19 mouse cellular contexts compared by ENCODE assay signal in genomic region chr13:37658519-37658918, GRCm38 (mm10).
DNase-seq lines count a peak whose midpoint lies in the region; ATAC-seq and TF ChIP-seq lines count a peak whose summit lies in the region.
"Had no signal": no experiment of that assay in that cellular context is flagged by ENCODE, and none has a peak within 500 bp of the region (broad histone marks: within the 10 kb centered on the region; RNA-seq: fewer than 3 reads in every experiment).

No protein-coding gene starts in this region.

- H3K4me1 ChIP-seq in heart, embryonic 16.5 days (ENCODE audit: control insufficient read depth, insufficient read depth, low read length) = peaks cover 8% of the 10 kb centered on the region; the same call in 1 of the 2 replicates
- peaks cover 60% of the 10 kb centered on the region for H3K4me1 ChIP-seq in megakaryocyte, embryonic 14.5 days
- no peaks in the 10 kb centered on the region for H3K4me1 ChIP-seq in intestine, postnatal 0 days (replicated peaks; ENCODE audit: control insufficient read depth, insufficient read depth, low read length)
- H3K4me1 ChIP-seq: midbrain, embryonic 12.5 days had no signal

- H3K27me3 ChIP-seq in heart, embryonic 16.5 days (ENCODE audit: control insufficient read depth, insufficient read depth, low read length) = no peaks in the 10 kb centered on the region
- no peaks in the 10 kb centered on the region for H3K27me3 ChIP-seq in megakaryocyte, embryonic 14.5 days (replicated peaks)
- no peaks in the 10 kb centered on the region for H3K27me3 ChIP-seq in intestine, postnatal 0 days (replicated peaks; ENCODE audit: control insufficient read depth, insufficient read depth, low read length)
- H3K27me3 ChIP-seq: limb, embryonic 13.5 days; midbrain, embryonic 12.5 days had no signal

- WGBS in heart, embryonic 16.5 days = 82% methylated on average over 6 of the region's 6 CpGs
- whole genome bisulfite sequencing in intestine, postnatal 0 days = 78% methylated on average over 6 of the region's 6 CpGs

- no peak overlapping the region for H3K9ac ChIP-seq in heart, embryonic 16.5 days (ENCODE audit: low read length)
- H3K9ac ChIP-seq in intestine, postnatal 0 days (ENCODE audit: low read depth, low read length) = no peak overlapping the region
- H3K9ac ChIP-seq: limb, embryonic 13.5 days; liver, embryonic 14.5 days; midbrain, embryonic 12.5 days had no signal

- ATAC-seq in heart, embryonic 16.5 days (replicated peaks; ENCODE audit: extremely low read depth, insufficient read depth, low FRiP score) = peak; percentile 19; the same call in 1 of the 2 replicates
- no peak for ATAC-seq in intestine, postnatal 0 days
- ATAC-seq: forebrain, embryonic 14.5 days; hindbrain, postnatal 0 days; intestine, embryonic 16.5 days; Patski had no signal

- H3K36me3 ChIP-seq in heart, embryonic 16.5 days (ENCODE audit: control insufficient read depth, insufficient read depth) = no peaks in the 10 kb centered on the region
- H3K36me3 ChIP-seq in megakaryocyte, embryonic 14.5 days (replicated peaks; ENCODE audit: low read length) = peaks cover 12% of the 10 kb centered on the region
- no peaks in the 10 kb centered on the region for H3K36me3 ChIP-seq in intestine, postnatal 0 days (ENCODE audit: control insufficient read depth, insufficient read depth)
- H3K36me3 ChIP-seq: G1E; limb, embryonic 13.5 days; midbrain, embryonic 12.5 days had no signal

- DNase-seq in heart, postnatal 10 days = no peak
- peak; percentile 29 for DNase-seq in thymus, postnatal 14 days
- DNase-seq in thymus, postnatal 0 days (ENCODE audit: low spot score) = no peak
- DNase-seq in cerebellum, postnatal 25 days = no peak
- DNase-seq: cerebellum, adult 11-12 months; cerebellum, postnatal 10 days; kidney, postnatal 4 days had no signal

- H3K4me2 ChIP-seq in heart, embryonic 16.5 days (ENCODE audit: low read depth, low read length) = no peak overlapping the region
- no peak overlapping the region for H3K4me2 ChIP-seq in intestine, postnatal 0 days (replicated peaks; ENCODE audit: low read depth)
- H3K4me2 ChIP-seq: limb, embryonic 13.5 days; midbrain, embryonic 12.5 days had no signal

- H3K27ac ChIP-seq in heart, embryonic 16.5 days (ENCODE audit: low read length) = no peak overlapping the region
- no peak overlapping the region for H3K27ac ChIP-seq in intestine, postnatal 0 days (ENCODE audit: low read depth, low read length)
- H3K27ac ChIP-seq: hindbrain, postnatal 0 days; limb, embryonic 13.5 days; liver, embryonic 14.5 days; midbrain, embryonic 12.5 days had no signal

- no peaks in the 10 kb centered on the region for H3K9me3 ChIP-seq in heart, embryonic 16.5 days (replicated peaks; ENCODE audit: control insufficient read depth, low read length)
- H3K9me3 ChIP-seq in megakaryocyte, embryonic 14.5 days = no peaks in the 10 kb centered on the region
- no peaks in the 10 kb centered on the region for H3K9me3 ChIP-seq in intestine, postnatal 0 days (ENCODE audit: control insufficient read depth)
- H3K9me3 ChIP-seq: G1E; limb, embryonic 13.5 days; midbrain, embryonic 12.5 days had no signal

- TF ChIP-seq CTCF in intestine, postnatal 0 days (IDR thresholded peaks at IDR 0.05; ENCODE audit: low read depth) = no peak

- intact Hi-C loops in heart, postnatal 10 days (cut with DNase I) = no loop called here

- H3K4me3 ChIP-seq in heart, embryonic 16.5 days (ENCODE audit: low read length) = no peak overlapping the region
- H3K4me3 ChIP-seq in megakaryocyte, embryonic 14.5 days (replicated peaks) = peak overlapping the region; percentile 69
- no peak overlapping the region for H3K4me3 ChIP-seq in intestine, postnatal 0 days (ENCODE audit: low read depth, low read length)
- H3K4me3 ChIP-seq: heart, adult 2 months; limb, embryonic 13.5 days; midbrain, embryonic 12.5 days had no signal
